Mouse (Mus musculus): ENCODE measurements around the gene Elp6.
"Not testable (repeated sequence)": the region's sequence is repeated elsewhere in the genome, so short reads cannot be mapped to it uniquely, and the experiment has no call there.

Gene Elp6

DNA sequence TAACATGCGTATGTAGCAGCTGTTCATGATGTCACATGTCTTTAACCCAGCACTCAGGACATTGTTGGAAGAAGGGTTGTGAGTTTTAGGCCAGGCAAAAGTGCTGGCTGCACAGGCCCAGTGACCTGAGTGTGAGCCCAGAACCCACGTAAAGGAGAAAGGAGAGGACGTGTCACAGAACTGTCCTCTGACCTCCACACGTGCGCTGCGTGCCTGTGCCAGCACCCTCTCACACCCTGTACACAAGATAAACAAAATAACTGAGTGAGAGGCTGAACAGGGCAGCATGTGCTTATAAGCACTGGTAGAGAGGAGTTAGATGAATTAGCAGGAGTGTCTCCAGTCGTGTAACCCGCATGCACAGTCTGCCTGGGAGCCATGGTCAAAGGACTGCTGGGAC lies 11.5 kb downstream of the Elp6 start:
- no peak for DNase-seq

DNA sequence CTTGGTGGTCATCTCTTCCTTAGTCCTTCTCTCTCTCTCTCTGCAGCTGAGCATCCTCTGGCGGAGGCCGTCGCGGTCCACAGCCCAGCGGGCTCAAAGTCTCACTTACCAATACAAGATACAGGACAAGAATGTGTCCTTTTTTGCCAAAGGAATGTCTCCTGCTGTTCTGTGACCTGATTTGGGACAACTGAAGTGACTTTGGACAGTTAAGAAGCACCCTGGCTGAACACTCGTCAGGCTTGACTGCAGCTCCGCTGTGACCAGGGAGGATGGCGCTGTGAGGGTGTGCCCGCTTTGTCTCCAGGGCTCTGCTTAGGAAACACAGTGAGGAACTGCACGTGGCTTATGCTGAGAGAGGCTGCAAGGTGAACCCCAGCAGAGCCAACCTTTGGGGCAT lies 15.8 kb downstream of the Elp6 start:
- DNase-seq, result no peak

DNA sequence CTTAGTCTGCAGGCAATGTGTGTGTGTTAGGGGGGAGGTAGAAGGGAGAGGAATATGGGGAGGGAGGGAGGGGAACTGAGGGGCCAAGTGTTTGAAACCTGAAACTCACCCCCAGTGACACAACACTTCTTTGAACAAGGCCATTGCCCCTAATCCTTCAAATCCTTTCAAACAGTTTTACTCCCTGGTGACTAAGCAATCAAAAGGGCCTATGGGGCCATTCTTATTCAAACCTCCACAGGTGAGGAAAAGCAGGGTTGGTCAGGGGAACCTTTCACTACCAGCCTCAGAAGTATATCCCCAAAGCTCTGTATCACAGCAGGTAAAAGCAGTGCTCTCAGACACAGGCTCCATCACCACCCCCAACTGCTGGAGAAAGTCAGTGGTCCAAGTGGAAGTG lies 18.0 kb downstream of the Elp6 start:
- DNase-seq, result no peak

DNA sequence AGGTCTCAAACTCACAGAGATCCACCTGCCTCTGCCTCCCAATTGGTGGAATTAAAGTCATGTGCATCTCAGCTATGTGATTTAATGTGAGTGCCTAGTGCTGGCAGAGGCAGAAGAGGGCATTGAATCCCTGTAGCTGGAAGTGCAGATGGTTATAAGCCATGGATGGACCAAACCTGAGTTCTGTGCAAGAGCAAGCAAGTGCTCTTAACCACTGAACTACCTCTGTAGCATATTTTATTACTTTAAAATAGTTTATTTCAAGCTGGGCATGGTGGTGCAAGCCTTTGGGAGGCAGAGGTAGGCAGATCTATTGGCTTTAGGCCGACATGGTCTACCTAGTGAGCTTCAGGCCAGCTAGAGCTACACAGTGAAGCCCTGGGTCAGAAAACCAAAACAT lies 19.2 kb downstream of the Elp6 start:
- no peak for DNase-seq

DNA sequence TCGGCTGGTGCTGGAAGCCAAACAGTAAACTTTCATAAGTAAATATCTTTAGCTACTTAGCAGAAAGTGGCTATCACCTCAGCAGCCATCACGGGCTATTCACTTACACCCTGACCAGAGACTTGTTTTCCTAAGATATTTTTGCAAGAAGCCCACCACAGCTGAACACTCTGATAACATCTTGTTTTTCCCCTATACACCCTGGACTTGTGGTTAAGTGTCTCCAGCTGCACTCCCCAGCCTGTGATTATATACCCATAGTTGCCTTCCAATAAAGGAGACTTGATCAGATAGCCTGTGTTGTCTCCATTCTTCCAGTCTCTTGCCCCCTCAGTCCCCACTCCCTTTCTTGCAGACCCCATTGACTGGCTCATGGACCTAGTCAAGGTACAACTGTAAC lies 23.2 kb downstream of the Elp6 start:
- no peak for DNase-seq

DNA sequence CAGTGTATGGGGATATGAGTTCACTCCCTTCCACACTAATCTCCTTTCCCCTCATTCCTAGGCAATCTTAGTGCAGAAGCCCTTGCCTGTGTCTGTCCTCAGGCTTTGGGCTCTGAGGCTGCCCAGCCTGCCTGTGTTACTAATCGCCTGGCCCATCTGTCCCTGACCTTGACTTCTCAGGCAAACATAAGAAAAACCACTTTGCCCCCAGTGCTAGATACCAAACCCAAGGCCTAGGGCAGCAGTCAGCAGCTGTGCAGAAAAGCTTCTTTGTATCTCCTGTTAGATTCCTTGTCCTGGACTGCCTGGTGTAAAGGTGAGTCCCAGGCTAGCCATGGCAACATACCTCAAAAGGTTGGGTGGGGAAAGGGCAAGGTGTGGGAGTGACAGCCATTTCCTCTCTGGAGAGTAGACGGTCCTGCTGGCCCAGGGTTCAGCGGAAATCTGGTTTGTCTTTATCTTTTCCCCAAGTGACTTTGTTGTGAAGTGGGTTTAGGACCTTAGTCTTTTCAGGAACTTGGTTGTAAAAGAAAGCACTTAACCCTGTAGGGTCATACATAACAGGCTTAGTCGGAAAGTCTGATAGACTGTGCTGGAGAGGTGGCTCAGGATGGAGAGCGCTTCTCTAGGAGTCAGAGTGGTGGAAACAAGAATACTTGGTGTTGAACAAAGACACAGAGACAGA lies 24.1 kb downstream of the Elp6 start:
- no peak for DNase-seq

DNA sequence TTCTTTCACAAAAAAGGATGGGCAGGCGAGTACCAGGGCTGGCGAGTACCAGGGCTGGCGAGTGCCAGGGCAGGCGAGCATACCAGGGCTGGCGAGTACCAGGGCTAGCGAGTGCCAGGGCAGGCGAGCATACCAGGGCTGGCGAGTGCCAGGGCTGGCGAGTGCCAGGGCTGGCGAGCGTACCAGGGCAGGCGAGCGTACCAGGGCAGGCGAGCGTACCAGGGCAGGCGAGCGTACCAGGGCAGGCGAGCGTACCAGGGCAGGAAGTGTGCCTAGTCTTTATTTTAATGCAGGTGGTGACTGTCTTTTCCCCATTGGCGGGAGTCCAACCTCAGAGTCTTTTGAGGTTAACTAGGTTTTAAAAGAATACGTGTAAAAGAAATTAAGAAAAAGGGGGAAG lies 24.7 kb downstream of the Elp6 start:
- peak; percentile 37 to 50 for DNase-seq

DNA sequence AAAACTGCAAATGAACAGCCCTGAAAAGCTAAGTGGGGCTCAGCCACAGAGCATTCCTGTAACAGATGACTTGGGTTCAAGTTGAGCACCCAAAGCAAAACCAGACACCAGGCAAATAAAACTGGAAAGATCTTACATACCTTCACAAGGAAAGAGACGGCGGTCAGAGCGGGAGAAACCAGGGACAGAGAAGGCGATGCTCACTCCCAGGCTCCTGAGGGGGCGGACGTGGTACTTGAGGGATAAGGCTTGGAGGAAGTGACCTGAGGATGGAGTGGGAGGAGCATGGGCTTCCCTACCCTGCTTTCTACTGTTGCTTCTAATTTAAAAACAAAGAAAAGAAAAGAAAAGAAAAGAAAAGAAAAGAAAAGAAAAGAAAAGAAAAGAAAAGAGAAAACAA lies 25.4 kb downstream of the Elp6 start:
- no peak for DNase-seq

DNA sequence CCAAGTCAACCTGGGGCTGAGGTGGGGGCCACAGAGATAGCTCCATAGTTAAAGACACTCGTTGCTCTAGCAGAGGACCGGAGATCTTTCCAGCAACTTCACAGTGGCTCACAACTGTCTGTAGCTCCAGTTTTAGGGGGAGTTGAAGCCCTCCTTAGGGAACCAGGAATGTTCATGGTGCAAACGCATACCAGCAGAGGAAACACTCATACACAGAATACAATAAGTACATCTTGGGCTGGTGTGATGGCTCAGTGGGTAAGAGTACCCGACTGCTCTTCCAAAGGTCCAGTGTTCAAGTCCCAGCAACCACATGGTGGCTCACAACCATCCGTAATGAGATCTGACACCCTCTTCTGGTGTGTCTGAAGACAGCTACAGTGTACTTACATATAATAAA lies 25.9 kb downstream of the Elp6 start:
- DNase-seq, result not testable (repeated sequence)

DNA sequence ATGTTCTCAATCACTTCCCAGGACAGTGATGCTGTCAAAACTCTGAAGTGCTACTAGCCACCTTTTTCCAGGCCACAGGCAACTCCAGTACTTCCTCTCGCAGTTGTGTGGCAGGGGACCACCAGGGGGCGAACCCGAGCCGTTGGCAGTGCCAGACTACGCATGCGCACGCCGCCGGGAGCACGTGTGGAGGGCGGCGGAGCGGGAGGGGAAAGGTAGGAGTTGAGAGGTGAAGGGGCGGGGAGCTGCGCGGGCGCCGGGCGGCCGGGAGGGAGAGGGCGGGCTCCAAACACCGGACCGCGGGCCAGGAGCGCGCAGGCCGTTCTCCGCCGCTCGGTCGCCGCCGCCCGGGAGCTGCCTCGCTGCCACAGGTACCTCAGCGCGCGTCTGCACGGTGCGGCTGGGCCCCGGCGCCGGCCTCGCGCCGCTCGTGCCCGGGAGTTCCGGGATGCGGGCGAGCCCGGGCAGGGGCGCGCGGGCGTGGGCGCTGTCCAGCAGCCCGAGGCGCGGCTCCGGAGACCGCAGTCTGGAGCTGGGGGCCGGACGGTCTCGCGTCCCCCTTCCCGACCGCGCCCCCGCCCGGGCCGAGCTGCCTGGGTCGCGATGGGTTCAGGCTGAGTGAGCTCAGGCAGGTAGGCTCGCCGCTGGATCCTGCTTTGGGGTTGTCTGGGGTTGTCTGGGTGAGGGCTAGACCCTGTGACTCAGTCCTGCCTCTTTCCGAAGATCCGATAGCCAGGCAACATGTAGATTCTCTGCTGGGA lies 28.3 kb downstream of the Elp6 start, which contains the start of gene Scap:
Gene Scap, plus strand, starts transcription at position 154 of the 761 bp plus-strand sequence.
- DNase-seq, result peak; percentile 100

DNA sequence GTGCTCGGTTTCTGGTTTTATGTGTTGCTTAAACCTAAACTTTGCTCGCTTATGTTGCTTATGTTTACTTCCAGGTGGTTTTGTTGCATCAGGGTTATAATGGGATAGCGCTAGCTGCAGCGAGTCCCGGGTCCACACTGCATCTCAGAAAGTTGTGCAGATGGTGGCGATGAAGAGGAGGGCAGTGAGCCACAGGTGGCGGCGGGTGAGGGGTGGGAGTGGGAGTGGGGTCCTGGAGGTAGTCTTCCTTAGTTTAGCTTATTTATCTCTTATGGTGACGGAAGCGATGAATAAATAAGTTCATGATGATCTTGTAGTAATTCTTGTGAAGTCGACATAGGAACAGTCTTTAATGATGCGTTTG lies 28.9 kb downstream of the Elp6 start:
- peak in 1 of 2 experiments; percentile 18 for DNase-seq

DNA sequence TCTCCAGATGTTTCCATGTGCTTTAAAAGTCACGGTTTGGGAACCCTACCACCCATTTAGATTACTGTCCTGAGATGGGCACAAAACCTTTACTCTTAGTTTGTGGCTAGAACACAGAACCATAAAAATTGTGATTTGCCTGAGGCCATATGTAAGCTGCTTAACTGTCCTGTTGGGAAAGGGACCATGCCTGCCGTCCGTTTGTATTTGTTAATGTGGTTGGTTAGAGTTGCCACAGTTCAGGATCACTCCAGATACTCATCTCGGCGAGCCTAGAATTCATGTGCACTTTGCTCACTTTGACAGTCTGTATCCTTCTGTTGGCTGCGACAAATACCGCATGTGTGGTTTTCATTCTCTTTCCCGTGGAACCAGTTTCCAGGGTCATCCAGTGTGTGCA lies 29.9 kb downstream of the Elp6 start:
- no peak for DNase-seq

DNA sequence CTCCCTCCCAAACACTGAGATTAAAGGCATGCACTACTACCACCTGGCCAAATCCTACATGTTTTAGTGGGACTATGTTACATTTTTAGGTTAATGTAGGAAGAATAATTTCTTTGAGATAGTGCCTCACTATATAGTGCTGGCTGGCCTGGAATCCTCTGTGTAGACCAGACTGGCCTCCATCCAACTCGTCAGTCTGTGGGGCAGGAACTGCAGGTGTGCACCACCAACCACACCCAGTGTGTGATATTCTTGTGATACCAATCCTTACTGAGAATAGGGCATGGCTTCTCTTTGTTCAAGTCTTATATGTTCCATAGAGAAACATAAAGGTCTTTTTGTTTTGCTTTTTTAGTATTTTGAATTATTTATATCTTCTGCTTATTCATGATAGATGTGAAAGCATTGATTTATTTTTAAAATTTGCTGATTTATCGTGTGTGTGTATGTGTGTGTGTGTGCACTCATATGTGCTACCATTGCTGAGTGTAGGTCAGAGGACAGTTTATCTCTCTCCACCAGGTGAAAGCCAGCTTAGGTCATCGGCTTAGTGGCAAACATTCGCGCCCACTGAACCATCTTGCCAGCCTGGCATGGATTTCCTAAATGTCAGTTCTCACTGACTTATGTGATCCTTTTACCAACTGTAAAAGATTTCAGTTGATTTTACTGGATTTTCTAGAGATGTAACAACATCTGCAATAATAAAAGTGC lies 35.2 kb downstream of the Elp6 start:
- no peak for DNase-seq

DNA sequence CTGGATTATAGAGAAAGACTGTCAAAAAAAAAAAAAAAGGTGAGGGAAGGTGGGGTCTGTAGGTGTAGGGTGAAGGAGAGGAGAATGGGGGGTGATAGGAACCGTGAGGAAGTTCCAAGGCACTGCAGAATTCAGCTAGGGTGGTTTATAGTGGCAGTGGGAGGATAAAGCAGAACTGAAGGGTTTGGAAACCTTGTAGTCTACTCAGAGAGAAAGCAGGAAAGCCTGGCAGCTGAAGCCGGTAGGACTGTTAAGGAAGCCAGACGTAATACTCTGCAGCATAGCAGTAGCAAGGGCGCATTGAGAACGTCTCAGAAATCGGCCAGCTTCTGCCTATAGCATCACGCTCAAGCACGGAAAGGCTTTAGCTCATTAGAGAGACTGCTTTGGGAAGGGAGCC lies 37.0 kb downstream of the Elp6 start:
- no peak for DNase-seq

DNA sequence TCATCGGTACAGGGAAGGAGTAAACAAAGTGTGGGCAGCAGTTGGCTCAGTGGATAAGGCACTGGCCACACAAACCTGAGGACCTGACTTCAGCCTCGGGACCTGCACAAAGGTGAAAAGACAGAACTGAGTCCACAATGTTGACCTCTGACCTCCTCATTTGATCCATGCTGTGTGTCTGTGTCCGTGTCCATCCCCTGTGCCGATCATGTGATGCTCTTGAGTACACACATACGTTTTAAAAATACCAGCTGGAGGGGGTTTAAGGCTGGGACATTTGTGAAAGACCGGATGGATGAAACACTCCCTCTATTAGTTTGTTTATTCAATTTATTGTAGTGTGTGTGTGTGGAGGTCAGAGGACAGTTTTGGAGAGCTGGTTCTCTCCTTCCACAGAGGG lies 38.8 kb downstream of the Elp6 start:
- DNase-seq, result no peak

DNA sequence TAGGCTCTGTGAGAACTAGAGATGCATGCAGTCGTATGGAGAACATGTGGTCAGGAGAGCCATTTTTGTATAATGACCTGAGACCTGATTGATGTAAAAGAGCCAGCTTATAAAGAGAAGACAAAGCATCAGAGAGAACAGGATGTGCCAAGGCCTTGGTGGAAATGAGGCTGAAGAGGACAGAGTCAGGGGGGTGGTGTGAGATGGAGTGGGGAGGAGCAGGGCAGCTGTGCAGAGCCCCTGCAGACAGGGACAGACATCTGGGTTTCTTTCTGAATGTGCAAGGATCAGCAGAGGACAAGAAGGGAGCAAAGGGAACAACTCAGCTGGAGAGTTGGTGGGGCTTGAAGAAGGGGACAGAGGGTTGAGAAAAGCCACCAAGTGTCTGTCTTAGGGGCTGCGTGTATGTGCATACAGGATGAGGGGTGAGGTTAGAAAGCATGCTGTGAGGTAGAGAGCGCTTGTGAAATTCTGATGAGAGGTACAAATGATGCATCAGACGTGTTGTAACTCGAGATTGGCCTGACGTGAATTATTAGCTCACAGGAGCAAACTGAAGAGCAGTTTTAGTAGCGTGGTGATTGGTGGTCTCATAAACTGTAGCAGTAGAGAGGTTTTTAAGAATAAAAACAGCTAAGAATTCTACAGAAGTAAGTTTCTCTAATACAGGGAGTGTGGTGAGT lies 40.2 kb downstream of the Elp6 start:
- DNase-seq, result no peak

DNA sequence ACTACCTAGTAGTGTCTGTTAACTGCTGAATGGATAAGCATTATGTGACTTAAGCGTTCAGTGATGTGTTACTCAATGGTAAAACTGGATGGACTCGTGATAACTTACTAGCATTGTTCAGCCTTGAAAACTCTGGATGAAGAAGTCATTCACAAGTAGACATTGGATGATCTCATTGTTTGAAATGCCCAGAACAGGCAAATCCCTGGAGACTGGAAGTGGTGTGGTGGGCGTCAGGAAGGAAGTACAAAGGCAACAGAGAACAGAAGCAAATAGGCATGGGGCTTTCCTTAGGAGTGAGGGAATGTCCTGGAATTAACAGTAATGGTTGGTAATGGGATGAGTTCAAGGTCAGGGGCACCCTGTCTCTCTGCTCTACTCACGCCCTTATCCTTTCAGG lies 43.9 kb downstream of the Elp6 start:
- DNase-seq, result no peak

DNA sequence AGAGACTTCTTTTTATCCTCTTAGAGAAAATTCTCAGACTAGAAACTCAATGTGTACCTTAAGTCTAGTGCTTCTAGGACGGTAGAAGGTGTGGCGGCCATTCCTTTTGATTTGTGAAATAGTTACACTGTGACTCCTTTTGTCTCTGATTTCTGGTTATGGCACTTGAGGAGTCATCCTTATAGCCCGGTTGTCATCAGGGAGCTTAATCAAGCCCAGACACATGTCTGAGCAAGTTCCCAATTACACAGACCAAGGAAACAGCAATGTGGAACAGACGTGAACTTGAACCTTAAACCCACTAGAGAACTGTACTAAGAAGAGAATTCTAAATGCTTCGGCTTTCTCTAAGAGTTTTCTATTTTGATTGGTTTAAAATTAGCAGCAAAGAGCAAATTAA lies 45.2 kb downstream of the Elp6 start:
- no peak for DNase-seq

DNA sequence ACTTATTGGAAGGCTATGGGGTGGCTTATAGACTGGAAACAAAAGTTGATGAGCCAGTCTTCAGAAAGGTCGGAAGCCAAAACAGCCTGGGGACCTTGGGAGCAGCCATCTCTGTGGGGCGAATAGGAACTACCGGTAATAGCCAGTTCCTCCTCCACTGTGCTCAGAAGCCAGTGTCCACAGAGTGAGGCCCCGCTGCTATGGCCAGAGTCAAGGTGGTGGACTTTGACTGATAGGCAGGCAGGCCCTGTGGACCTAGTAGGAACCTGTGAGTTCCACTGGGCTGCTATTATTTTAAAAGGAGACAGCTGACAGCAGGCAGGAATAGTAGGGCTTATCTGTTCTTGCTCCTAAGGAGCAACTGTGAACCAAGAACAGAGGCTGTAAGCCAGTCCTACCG lies 45.6 kb downstream of the Elp6 start:
- DNase-seq, result no peak

DNA sequence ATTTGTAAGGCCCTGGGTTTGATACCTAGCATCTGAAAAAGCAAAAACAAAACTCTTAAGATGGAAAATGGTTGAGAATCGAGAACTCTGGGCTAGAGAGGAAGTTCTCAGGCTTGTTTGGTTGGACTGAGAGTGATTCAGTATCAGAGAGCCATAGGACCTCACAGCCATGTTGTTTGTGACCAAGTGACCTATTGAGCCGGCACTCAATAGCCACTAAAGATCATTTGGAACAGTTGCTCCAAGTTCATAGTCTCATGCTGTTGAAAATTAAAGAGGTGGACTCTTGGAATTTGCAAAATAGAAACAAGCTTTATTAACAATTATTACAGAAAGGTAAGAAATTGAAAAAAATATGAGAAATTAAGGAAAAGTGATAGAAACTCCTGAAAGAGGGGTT lies 46.4 kb downstream of the Elp6 start:
- no peak for DNase-seq

DNA sequence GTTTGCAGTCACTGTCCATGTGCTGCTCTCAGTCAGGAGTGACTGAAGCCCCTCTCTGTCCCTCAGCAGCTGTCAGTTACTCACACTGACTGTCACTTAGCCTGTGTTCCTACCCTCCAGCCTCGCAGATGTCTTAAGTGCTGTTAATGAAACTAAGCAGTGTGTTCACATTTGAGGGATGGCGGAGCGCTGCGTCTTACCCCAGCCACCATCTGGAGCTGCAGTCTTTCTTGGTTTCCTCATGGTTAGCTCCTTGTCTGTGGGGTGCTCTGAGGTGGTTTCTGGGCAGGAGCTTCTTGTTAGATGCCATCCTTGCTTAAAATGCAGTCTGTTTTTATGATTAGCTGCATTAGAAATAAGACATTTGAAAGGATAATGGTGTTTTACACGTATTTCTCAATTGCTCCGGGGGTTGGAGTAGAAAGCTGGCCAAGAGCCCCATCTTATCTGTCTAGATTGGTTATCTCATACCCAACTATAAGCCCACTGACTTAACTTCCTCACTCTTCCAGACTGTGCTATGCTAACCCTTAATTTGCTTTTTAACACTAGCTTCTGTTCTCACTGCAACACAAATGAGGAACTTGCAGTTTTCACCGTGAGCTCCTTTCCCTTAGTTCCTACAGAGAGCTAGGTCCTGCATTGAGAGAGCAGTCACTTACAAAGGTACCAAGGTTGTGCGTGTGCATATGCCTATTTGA lies 47.1 kb downstream of the Elp6 start:
- no peak for DNase-seq

DNA sequence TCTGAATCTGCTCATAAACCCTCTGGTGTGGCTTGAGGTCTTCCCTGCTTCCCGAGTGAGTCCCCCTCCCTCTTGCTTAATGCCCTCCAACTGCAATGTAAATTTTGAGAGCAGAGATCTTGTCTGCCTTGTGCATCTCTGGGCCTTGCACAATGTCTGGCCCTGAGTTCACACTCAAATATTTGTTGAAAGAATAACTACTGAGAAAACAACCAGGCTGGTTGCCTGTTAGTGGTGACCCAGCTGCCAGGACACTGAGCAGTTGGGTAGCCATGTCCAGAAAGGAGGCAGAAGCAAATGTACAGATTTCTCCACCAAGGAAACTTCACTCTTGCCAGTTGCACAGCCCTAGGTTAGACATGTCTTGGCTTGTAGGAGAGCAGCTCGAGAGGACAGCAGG lies 53.4 kb downstream of the Elp6 start:
- DNase-seq, result no peak

DNA sequence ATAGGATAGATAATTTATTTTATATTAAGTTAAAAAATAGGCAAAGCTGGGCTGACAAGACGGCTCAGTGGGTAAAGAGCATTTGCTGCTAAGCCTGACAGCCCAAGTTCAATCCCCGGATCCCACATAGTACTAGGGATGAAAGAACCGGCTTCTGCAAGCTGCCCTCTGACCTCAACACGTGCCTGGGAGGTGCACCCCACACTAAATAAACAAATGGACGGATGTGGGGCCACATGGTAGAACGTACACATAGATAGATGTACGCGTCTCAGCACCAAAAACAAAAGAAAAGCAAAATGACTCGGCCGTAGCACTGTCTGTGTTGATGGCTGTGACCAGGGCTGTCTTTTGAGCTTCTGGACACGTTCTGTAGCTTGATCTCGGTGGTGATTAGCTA lies 56.3 kb downstream of the Elp6 start:
- DNase-seq, result no peak

Measured in cerebellum, postnatal 14 days (tissue).